Mouse (Mus musculus): ENCODE measurements around the gene Rapgef5.

Gene Rapgef5

DNA sequence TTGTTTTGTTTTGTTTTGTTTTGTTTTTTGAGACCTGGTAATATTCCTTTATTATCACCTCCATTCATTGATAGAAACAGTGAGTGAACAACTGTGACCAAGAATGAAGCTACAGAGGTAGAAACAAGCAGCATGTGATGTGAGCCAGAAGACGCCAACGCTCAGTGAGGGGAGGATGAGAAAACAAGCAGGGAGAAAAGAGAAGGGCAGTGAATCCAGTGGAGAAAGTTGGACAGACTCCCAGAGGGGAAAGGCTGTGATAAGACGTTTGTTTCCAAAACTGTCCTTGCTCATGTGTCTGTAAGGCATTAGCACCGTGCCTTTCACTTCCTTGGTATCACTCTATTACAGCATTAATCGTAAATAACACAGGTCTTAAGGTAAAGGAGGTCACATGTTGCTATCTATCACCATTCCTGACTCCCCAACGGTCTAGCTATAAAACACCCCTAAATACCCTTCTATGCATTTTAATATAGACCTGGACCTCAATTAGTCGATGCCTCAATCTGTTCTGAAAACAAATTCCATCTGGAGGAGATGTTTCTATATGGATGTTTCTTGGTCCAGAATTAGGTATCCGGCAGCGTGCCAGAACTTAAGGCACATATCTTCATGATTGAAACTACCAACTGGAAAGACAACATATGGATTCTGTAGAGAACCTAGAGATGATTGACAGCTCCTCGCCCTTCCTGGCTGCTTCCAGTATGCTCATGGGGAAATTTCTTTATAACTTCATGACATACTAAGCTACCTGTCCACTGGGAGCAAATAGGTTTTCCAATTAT lies 153.5 kb downstream of the Rapgef5 start:
- DNase-seq (ENCODE audit: low spot score in 2 of 2): no peak

DNA sequence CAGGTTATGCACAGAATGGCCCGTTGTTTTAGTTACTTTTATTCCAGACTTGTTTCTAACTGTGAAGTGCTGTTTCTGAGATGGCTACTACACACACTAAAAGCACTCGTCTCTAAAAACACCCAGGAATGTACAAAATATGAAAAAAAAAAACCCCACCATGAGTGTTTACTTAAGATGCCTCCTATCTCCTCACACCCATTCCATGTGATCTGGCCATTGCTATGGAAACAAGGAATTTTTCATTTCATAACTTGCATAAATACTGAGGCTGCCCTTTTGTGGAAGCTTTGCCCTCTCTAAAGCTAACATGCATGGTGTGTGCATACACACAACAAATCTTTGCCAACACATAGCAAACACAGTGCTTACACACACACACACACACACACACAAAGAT lies 156.9 kb downstream of the Rapgef5 start:
- DNase-seq (ENCODE audit: low spot score in 2 of 2): no peak

DNA sequence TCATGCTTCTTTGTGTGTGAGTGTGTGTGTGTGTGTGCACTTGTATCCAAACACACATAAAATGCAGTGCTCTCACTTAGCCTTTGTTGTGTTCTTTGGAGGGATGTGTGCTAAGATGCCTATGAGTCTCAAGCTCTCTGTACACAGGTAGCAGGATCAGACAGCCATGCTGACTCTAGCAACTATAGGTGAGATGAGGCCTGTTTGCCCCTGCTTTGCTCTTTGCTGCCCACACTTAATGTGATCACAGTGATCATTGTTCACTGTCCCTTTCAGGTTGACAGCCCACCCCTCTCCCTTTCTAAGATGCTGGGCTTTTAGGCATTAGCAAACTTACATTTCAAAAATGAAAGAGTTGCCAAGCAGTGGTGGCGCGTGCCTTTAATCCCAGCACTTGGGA lies 158.2 kb downstream of the Rapgef5 start:
- no peak for DNase-seq (ENCODE audit: low spot score in 2 of 2)

DNA sequence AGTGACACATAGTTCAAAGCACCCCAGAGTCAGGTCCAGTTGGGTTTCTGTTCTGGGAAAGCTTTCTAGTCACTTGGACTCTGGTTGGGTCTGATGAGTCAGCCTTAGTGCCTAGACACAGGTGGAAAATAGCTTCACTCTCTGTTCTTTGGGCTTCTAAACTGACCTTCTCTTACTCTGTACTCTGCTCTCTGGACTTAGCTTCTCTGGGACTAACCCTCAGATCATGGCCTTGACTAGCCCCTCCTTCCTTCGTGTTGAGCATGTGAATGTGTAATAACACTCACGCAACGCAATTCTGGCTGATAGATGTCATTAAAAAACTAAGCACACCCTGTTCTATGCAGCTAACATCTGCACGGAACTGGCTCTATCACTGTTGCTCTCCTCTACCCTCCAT lies 160.0 kb downstream of the Rapgef5 start:
- DNase-seq (ENCODE audit: low spot score in 2 of 2): no peak

DNA sequence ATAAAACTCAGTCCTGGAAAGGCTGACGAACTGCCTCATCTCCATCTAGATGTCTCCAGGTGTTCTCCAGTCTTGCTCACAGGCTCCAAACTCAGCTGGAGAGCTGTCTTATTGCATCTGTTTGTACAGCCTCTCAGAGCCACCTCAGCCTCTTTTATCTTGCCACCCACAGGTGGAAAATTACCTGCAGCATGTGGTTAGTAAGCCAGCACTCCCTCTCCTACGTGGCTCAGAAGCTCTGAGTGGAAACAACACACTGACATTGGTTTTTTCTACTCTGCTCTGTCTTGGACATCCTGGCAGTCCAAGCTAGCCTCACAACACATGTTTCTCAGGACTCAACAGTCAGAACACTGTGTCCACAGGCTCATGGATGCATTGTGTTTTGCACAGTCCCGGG lies 162.6 kb downstream of the Rapgef5 start:
- DNase-seq (ENCODE audit: low spot score in 2 of 2): no peak

DNA sequence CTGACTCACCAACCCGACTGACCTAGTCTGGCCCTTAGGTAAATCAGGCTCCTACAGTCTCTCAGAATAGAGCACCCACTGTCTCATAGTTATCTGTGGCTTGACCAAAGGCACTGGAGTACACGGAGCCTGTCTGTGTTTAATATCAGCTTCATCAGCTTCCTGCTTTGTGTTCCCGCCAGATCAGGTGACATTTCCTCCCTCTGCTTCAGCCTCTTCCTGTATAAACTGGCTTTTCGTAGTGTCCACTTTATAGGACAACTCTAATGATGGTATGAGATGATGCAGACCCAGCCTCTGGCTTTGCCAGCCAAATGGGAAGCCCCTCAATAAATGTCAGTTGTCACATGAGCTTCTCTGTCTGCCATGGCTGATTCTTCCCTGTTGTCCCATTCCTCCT lies 163.5 kb downstream of the Rapgef5 start:
- no peak for DNase-seq (ENCODE audit: low spot score in 2 of 2)

DNA sequence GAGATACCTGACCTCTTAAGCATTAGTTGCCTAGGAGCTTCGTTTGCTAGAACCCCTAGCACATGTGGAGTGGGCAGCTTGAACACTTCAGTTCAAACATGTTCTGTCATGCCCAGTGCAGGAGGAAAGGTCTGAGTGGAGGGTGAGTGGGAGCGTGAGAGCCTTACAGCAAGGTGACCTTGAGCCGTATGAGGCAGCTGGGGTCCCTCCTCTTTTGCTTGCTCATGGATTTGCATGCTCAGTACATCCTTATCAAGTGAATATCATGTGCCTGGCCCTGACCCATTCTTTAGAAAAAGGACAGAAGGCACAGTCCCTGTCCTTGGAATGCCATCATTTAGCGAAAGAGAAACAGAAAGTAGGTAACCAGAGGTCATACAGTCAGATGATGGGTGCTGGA lies 165.0 kb downstream of the Rapgef5 start:
- no peak for DNase-seq (ENCODE audit: low spot score in 2 of 2)

DNA sequence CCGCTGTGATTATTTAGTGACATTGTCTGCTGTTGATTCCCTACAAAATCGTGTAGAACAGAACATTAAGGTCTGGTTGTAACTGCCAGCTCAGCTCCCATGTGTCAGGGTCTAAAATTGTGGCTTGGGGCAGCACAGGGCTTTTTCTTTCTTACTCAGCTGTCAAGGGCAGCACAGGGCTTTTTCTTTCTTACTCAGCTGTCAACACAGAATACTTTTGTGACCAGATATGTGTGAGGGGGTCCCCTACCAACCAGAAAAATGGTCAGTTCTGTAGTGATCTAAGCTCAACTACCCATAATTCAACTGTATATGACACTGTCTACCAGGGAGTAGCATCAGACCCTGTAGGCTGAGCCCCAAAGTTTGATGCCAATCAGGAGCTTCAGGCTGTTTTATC lies 167.1 kb downstream of the Rapgef5 start:
- DNase-seq (ENCODE audit: low spot score in 2 of 2): no peak

DNA sequence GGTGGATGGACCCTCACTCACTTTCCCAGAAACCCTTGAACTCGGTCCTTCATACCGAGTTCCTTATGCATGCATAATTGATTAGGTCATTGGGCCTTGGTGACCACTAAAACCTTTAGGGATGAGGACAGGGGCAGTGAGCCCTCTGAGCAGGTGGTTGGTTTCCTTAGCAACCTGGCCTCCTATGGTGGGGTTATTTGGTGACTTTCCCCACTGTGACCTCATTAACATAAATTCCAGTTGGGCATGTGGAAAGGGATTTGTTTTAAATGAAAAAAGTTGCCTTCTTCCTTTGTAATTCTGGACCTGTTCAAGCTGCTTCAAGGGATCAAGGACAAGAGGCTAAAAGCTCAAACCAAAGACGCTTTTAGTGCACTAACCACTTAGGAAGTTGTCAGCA lies 167.7 kb downstream of the Rapgef5 start:
- no peak for DNase-seq (ENCODE audit: low spot score in 2 of 2)

DNA sequence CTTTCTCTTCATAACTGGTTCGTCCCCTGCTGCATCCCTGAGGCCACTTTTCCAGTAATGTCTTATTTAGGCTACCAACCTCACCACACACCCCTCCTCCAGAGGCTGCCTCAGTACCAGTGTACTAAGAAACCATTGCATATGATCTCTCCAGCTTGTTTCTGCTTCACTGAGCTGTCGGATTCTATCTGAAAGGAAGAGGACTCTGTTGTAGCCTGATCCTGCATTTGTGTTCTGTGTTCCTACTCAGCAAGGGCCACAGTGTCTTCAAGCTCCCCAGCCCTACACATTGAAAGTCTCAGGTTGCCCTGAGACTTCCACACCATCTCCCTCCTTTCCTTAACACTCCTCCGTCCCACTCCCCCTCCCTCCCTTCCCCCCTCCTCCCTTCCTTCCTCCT lies 168.5 kb downstream of the Rapgef5 start:
- no peak for DNase-seq (ENCODE audit: low spot score in 2 of 2)

DNA sequence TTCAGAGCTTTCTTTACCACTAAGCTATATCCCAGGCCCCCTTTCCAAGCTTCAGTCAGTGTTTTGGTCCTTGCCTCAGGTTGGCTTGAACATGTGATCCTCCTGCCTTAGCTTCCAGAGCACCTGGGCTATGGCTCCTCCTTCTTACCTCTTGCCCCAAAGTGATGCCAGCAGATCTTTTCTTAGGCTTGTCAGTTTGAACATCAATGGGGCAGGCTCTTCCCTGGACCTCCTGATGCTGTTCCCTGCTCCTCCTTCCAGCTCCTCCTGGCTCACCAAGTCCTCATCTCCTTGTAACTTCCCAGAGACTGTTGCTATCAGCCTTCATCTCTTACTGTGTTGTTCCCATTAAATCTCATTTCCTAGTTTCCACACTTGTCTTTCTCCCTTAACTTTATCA lies 169.1 kb downstream of the Rapgef5 start:
- DNase-seq (ENCODE audit: low spot score in 2 of 2): no peak

DNA sequence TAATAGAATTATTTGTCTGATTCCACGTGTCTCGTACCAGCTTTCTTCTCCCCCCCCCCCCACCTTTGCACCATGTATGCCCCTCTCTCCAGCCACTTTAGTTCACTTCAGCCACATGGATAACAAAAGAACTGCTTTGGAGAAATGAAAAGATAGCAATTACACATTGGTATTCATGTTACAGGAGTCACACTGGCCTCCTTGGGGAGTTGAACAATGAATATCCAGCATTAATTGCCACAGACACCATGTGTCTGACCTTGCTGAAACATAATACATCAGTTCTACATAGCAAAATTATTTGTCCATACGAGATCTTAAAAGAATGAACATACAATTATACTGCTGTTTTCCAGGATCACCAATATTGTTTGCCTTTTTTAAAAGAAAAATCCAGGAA lies 170.5 kb downstream of the Rapgef5 start:
- no peak for DNase-seq (ENCODE audit: low spot score in 2 of 2)

DNA sequence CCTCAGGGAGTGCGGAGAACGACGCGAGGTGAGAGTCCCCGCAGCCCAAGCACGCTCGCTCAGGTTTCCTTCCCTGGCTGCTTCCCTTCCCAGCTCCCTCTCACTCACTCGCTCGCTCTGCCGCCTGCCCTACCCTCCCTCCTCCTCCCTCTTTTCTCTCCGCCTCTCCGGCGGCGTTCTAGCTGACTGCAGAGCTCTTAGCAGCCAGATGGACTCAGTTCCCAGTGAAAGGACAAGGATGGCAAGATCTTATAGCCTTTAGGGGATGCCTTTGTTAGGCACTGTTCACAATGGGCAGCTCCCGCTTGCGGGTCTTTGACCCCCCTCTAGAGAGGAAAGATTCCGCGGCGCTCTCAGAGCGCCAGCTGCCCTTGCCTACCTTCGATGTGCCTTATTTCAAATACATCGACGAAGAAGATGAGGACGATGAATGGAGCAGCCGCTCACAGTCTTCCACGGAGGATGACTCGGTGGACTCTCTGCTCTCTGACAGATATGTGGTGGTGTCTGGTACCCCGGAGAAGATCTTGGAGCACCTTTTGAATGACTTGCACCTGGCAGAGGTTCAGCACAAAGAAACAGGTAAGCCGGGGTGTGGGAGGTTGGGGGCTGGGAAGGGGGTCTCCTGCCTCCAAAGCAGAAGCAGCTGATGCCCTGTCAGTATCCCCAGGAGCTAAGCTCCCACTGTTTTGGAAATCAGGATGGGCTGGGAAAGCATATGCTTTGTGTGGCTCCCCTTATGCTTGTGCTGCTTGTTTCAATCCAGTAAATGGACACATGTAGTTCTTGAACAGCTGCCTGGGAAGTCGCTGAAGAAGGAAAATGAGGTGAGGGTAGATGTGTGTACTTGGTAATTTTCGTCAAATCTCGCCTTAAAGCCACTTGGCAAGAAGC lies 172.6 kb downstream of the Rapgef5 start:
- DNase-seq (ENCODE audit: low spot score in 2 of 2): peak; percentile 19 to 62

DNA sequence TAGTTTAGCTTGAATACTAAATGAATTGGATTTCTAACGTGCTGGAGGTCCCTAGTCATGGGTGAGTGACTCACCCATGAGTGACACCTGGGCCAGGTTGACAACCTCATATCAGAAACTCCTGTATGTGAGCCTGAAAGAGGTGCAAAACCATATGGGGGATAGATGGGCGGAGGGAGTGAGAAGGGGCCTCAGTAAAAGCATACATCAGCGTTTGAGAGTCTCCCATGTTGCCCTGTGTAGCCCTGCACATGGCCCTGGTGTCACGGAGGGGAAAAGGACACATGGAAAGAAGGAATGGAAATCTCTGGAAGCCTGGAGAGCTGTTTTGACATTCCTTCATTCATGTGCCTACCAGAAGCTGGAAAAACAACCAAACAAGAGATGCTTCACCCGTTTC lies 175.1 kb downstream of the Rapgef5 start:
- DNase-seq (ENCODE audit: low spot score in 2 of 2): no peak

DNA sequence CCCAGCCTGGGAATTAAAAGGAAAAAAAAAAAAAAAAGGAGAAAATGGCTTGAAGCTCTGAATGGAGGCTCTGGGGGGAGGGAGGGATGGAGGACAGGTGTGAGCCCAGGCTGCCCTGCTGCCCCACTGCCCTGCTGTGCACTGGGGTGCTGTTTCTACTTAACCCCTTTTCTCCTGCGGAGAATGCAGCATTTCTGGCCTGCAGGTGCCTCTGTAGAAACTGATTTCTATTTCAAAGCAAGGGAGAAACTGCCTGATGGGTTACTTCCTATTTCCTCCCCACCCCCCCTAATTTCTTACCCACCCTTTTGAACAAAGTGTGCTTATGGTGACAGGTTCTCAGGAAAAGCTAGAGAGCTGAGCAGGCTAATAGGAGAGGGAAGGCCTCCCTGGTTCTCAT lies 176.5 kb downstream of the Rapgef5 start:
- DNase-seq (ENCODE audit: low spot score in 2 of 2): no peak

DNA sequence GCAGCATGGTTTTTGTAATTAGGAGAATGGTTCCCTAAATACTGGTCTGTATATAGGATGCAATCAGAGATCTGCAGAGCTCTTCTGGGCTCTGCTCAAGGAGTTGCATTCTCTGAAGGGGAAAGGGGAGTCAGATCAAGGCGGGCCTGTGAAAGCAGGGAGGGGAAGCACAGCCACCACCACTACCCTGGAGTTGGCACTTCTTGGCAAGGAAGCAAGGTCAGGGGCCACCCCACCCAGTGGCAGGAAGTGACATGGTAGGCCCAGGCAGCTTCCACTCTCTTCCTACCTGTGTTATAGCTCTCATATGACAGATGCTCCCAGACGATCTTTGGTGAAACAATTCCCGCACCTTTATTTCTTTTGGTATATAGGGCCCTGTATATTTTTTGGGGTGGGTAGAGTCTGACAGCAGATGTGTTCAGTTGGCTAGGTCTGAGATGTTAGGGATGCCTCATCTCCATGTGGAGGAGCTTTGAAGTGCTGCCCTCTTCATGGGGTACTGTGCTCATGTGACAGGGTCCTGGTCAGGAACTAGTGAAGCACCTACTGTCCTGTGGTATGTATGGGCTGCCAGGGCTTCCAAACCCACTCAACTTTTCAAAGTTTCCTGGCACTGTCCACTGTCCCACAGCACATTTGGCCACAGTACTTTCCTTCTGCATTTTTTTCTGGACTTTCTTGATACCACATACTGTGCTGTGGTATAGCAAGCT lies 183.8 kb downstream of the Rapgef5 start:
- DNase-seq (ENCODE audit: low spot score in 2 of 2): peak in 1 of 2 experiments; percentile 6

DNA sequence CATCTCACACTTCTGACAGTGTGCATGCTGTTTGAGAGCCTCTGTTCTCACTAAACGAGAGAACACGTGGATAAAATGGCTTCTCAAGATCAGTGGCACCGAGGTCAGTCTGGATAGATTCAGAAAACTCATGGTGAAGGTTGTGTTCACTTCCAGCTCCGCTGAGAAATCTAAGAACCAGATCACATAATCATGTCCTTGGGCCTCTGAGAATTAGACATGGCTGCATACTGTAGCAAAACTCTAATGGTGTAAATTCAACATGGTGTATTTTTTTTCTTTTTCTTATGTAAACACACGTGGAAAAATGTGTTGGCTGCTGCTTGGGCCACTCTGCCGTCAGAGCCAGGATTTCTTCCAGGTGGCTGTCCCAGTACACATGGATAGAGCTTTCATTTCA lies 184.6 kb downstream of the Rapgef5 start:
- no peak for DNase-seq (ENCODE audit: low spot score in 2 of 2)

DNA sequence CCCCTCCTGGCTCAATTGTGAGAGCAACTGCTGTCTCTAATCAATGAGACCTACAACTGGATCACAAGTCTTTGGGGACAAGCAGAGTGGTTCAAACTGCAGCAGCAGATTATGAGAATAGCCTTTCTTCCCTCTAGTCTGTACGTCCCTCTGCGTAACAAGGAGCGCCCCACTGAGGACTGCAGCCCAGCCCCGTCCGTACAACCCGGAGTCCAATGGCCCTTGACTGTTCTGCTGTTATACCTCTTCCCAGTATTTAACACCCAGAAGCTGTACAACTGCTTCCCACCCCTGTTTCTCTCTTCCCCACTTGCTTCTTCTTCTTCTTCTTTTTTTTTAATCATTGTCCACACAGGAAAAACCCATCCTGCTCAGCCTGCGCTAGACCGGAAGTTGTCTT lies 186.0 kb downstream of the Rapgef5 start:
- DNase-seq (ENCODE audit: low spot score in 2 of 2): no peak

DNA sequence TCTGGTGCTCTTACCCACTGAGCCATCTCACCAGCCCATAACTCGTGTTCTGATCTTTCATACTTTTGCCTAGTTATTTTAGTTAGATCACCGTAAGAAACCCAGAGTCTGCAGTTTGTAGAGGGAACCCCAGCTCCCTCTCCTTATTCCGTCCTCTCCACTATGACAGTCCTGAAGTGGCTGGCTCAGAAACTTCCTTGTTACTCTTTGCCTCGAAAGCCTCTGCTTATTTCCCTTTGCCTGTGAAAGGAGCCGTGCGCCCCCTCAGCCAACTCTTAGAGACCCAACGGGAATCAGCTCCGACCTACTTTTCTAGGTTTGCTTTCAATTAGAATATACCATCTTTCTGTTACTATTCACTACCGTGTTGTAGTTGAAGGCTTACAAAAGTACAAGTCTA lies 186.6 kb downstream of the Rapgef5 start:
- no peak for DNase-seq (ENCODE audit: low spot score in 2 of 2)

DNA sequence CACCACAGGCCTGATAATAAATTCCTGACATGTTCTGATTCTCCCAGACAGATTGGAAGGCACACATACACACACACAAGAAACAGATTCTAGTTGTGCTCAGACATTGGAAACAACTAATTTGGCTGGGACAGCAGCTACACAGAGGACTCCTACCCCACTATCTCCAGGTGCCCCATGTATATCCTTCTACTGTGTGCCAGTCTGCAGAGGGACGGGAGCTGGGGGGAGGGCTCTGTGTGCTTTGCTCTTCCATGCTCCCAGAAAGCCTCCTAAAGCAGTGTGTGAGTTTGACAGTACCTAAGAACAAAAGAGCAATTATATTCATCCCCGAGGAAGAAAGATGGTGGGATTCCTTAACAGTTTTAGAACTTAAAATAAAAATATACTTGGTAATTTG lies 187.1 kb downstream of the Rapgef5 start:
- DNase-seq (ENCODE audit: low spot score in 2 of 2): no peak

DNA sequence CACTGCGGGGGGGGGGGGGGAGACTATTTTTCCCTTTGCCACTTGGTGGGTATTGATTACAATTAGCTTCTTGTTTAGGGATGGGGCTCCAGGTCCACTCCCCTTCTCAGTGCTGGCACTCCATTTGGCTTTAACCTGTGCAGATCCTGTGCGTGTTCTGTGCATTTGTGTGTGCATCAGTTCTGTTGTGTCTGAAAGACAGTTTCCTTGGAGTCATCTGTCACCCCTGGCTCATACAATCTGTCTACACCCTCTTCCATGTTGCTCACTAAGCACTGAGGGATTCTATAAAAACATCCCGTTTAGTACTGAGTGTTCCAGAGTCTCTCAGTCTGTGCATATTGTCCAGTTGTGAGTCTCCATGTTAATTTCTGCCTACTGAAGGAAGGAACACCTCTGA lies 189.0 kb downstream of the Rapgef5 start:
- peak in 1 of 2 experiments; percentile 5 for DNase-seq (ENCODE audit: low spot score in 2 of 2)

DNA sequence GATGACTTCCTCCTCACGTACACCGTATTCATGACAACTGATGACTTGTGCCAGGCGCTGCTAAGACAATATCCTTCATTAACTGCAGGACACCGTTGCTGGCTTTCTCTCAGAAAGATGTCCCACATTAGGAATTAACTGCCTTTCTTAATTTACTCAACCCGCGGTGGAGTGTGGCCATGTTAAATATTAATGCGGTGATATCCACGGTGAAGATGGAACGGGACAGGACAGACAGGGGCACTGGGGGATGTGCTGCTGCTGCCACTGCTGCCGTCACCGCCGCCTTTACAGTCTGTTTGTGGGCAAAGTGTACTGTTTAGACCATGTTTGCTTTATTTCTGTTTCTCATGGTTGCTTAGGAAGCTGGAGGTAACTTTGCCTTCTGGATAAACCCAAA lies 193.0 kb downstream of the Rapgef5 start:
- DNase-seq (ENCODE audit: low spot score in 2 of 2): no peak
